Mouse (Mus musculus): ENCODE measurements around the gene Scrn2. TPM values are rescaled to one million over a fixed set of nuclear protein-coding genes. Genes with fewer than 3 reads are reported as not detected.
A peak's percentile ranks its signal among the peaks of the same experiment; 100 is the strongest.

Scrn2 gene
- polyA plus RNA-seq, 1 experiment from 2014 or later, result 29.9 TPM

GRCm38 (mm10) chr11:97009198-97009790 lies 20.4 kb upstream of the Scrn2 start:
- H3K4me3 ChIP-seq (ENCODE audit: low read length), result no peak overlapping the region
- 55% methylated on average over 8 of the region's 8 CpGs for WGBS
- no peak for ATAC-seq (ENCODE audit: low FRiP score, low TSS enrichment)
- H3K27me3 ChIP-seq (ENCODE audit: control insufficient read depth, insufficient read depth, low read length), result peaks cover 17% of the 10 kb centered on the region; the same call in 1 of the 2 replicates
- H3K9me3 ChIP-seq (ENCODE audit: control insufficient read depth, low read length), result no peaks in the 10 kb centered on the region
- no peak overlapping the region for H3K27ac ChIP-seq (ENCODE audit: low read depth, low read length)
- no peak overlapping the region for H3K4me2 ChIP-seq (replicated peaks; ENCODE audit: low read depth, low read length)
- no peak overlapping the region for H3K9ac ChIP-seq (ENCODE audit: low read depth, low read length)
- no peaks in the 10 kb centered on the region for H3K36me3 ChIP-seq (ENCODE audit: control insufficient read depth, insufficient read depth, low read length)
- no peaks in the 10 kb centered on the region for H3K4me1 ChIP-seq (ENCODE audit: control insufficient read depth, insufficient read depth, low read length)

- Histone ChIP-seq H3K4me1 (ENCODE audit: control insufficient read depth, insufficient read depth, low read length) (peaks cover 5% of the 10 kb centered on the region; the same call in 1 of the 2 replicates), H3K27me3 (ENCODE audit: control insufficient read depth, insufficient read depth, low read length) (peaks cover 33% of the 10 kb centered on the region), H3K36me3 (ENCODE audit: control insufficient read depth, insufficient read depth, low read length) (no peaks in the 10 kb centered on the region), H3K4me2 (replicated peaks; ENCODE audit: low read depth, low read length) (no peak within 1 kb of the TSS), H3K27ac (ENCODE audit: low read depth, low read length) (no peak within 1 kb of the TSS), H3K4me3 (ENCODE audit: low read length) (no peak within 1 kb of the TSS), H3K9me3 (ENCODE audit: control insufficient read depth, low read length) (no peaks in the 10 kb centered on the region), H3K9ac (ENCODE audit: low read depth, low read length) (no peak within 1 kb of the TSS)
- 25% methylated on average over 8 of the region's 8 CpGs for WGBS
- ATAC-seq (ENCODE audit: low FRiP score, low TSS enrichment), result no peak
Measured at GRCm38 (mm10) chr11:97013121-97013670, 16.5 kb upstream of the Scrn2 start, which contains the start of gene Sp6. Gene Sp6 (plus strand): TSS chr11:97013394.

GRCm38 (mm10) chr11:97017696-97018582 lies 11.8 kb upstream of the Scrn2 start:
- Histone ChIP-seq H3K4me2 (replicated peaks; ENCODE audit: low read depth, low read length) (peak overlapping the region; percentile 55), H3K9ac (ENCODE audit: low read depth, low read length) (peak overlapping the region; percentile 38; the same call in 1 of the 2 replicates), H3K27me3 (ENCODE audit: control insufficient read depth, insufficient read depth, low read length) (peaks cover 67% of the 10 kb centered on the region), H3K9me3 (ENCODE audit: control insufficient read depth, low read length) (no peaks in the 10 kb centered on the region), H3K4me3 (ENCODE audit: low read length) (peak overlapping the region; percentile 36), H3K36me3 (ENCODE audit: control insufficient read depth, insufficient read depth, low read length) (no peaks in the 10 kb centered on the region), H3K27ac (ENCODE audit: low read depth, low read length) (no peak overlapping the region), H3K4me1 (ENCODE audit: control insufficient read depth, insufficient read depth, low read length) (peaks cover 33% of the 10 kb centered on the region)
- 1% methylated on average over 36 of the region's 36 CpGs for WGBS
- no peak for ATAC-seq (ENCODE audit: low FRiP score, low TSS enrichment)

GRCm38 (mm10) chr11:97018583-97019344 lies 11.0 kb upstream of the Scrn2 start:
- Histone ChIP-seq H3K9me3 (ENCODE audit: control insufficient read depth, low read length) (no peaks in the 10 kb centered on the region), H3K4me2 (replicated peaks; ENCODE audit: low read depth, low read length) (peak overlapping the region; percentile 55), H3K27ac (ENCODE audit: low read depth, low read length) (no peak overlapping the region), H3K9ac (ENCODE audit: low read depth, low read length) (peak overlapping the region; percentile 38; the same call in 1 of the 2 replicates), H3K27me3 (ENCODE audit: control insufficient read depth, insufficient read depth, low read length) (peaks cover 75% of the 10 kb centered on the region), H3K36me3 (ENCODE audit: control insufficient read depth, insufficient read depth, low read length) (no peaks in the 10 kb centered on the region), H3K4me1 (ENCODE audit: control insufficient read depth, insufficient read depth, low read length) (peaks cover 33% of the 10 kb centered on the region), H3K4me3 (ENCODE audit: low read length) (peak overlapping the region; percentile 36)
- 1% methylated on average over 48 of the region's 68 CpGs for WGBS
- no peak for ATAC-seq (ENCODE audit: low FRiP score, low TSS enrichment)

GRCm38 (mm10) chr11:97019345-97019708 lies 10.4 kb upstream of the Scrn2 start:
- Histone ChIP-seq H3K4me2 (replicated peaks; ENCODE audit: low read depth, low read length) (peak overlapping the region; percentile 55), H3K9ac (ENCODE audit: low read depth, low read length) (no peak overlapping the region), H3K4me3 (ENCODE audit: low read length) (peak overlapping the region; percentile 36), H3K36me3 (ENCODE audit: control insufficient read depth, insufficient read depth, low read length) (no peaks in the 10 kb centered on the region), H3K27ac (ENCODE audit: low read depth, low read length) (no peak overlapping the region), H3K27me3 (ENCODE audit: control insufficient read depth, insufficient read depth, low read length) (peaks cover 81% of the 10 kb centered on the region), H3K9me3 (ENCODE audit: control insufficient read depth, low read length) (no peaks in the 10 kb centered on the region), H3K4me1 (ENCODE audit: control insufficient read depth, insufficient read depth, low read length) (peaks cover 33% of the 10 kb centered on the region)
- no peak for ATAC-seq (ENCODE audit: low FRiP score, low TSS enrichment)
- 6% methylated on average over 13 of the region's 13 CpGs for whole genome bisulfite sequencing

- H3K9me3 ChIP-seq (ENCODE audit: control insufficient read depth, low read length), result no peaks in the 10 kb centered on the region
- WGBS, result 3% methylated on average over 26 of the region's 27 CpGs
- H3K27me3 ChIP-seq (ENCODE audit: control insufficient read depth, insufficient read depth, low read length), result peaks cover 74% of the 10 kb centered on the region
- H3K36me3 ChIP-seq (ENCODE audit: control insufficient read depth, insufficient read depth, low read length), result no peaks in the 10 kb centered on the region
- peaks cover 46% of the 10 kb centered on the region for H3K4me1 ChIP-seq (ENCODE audit: control insufficient read depth, insufficient read depth, low read length)
- peak overlapping the region; percentile 49 for H3K4me3 ChIP-seq (ENCODE audit: low read length)
- ATAC-seq (ENCODE audit: low FRiP score, low TSS enrichment), result no peak
- peak overlapping the region; percentile 87 for H3K4me2 ChIP-seq (replicated peaks; ENCODE audit: low read depth, low read length)
- H3K9ac ChIP-seq (ENCODE audit: low read depth, low read length), result no peak overlapping the region
- H3K27ac ChIP-seq (ENCODE audit: low read depth, low read length), result no peak overlapping the region
Measured at GRCm38 (mm10) chr11:97021121-97021765, 8.5 kb upstream of the Scrn2 start.

- H3K9me3 ChIP-seq (ENCODE audit: control insufficient read depth, low read length), result no peaks in the 10 kb centered on the region
- no peak overlapping the region for H3K27ac ChIP-seq (ENCODE audit: low read depth, low read length)
- no peaks in the 10 kb centered on the region for H3K36me3 ChIP-seq (ENCODE audit: control insufficient read depth, insufficient read depth, low read length)
- peaks cover 46% of the 10 kb centered on the region for H3K4me1 ChIP-seq (ENCODE audit: control insufficient read depth, insufficient read depth, low read length)
- peak overlapping the region; percentile 87 for H3K4me2 ChIP-seq (replicated peaks; ENCODE audit: low read depth, low read length)
- peak; percentile 28; the same call in 1 of the 2 replicates for ATAC-seq (ENCODE audit: low FRiP score, low TSS enrichment)
- H3K27me3 ChIP-seq (ENCODE audit: control insufficient read depth, insufficient read depth, low read length), result peaks cover 67% of the 10 kb centered on the region
- H3K9ac ChIP-seq (ENCODE audit: low read depth, low read length), result peak overlapping the region; percentile 57
- WGBS, result 1% methylated on average over 50 of the region's 50 CpGs
- peak overlapping the region; percentile 49 for H3K4me3 ChIP-seq (ENCODE audit: low read length)
Measured at GRCm38 (mm10) chr11:97021873-97022484, 7.8 kb upstream of the Scrn2 start.

- Histone ChIP-seq H3K9me3 (ENCODE audit: control insufficient read depth, low read length) (no peaks in the 10 kb centered on the region), H3K4me3 (ENCODE audit: low read length) (no peak overlapping the region), H3K36me3 (ENCODE audit: control insufficient read depth, insufficient read depth, low read length) (no peaks in the 10 kb centered on the region), H3K9ac (ENCODE audit: low read depth, low read length) (no peak overlapping the region), H3K27ac (ENCODE audit: low read depth, low read length) (no peak overlapping the region), H3K4me1 (ENCODE audit: control insufficient read depth, insufficient read depth, low read length) (peaks cover 40% of the 10 kb centered on the region), H3K4me2 (replicated peaks; ENCODE audit: low read depth, low read length) (no peak overlapping the region), H3K27me3 (ENCODE audit: control insufficient read depth, insufficient read depth, low read length) (peaks cover 42% of the 10 kb centered on the region)
- ATAC-seq (ENCODE audit: low FRiP score, low TSS enrichment), result no peak
- WGBS, result 35% methylated on average over 10 of the region's 10 CpGs
Measured at GRCm38 (mm10) chr11:97024977-97025376, 4.8 kb upstream of the Scrn2 start.
